Mouse (Mus musculus): ENCODE measurements around the gene Grm6. TPM values are rescaled to one million over a fixed set of nuclear protein-coding genes. Genes with fewer than 3 reads are reported as not detected.

Gene Grm6
- not detected for total RNA-seq (2021)
- long read RNA-seq, experiment 1: 0 reads
- long read RNA-seq, experiment 2: 0 reads

DNA sequence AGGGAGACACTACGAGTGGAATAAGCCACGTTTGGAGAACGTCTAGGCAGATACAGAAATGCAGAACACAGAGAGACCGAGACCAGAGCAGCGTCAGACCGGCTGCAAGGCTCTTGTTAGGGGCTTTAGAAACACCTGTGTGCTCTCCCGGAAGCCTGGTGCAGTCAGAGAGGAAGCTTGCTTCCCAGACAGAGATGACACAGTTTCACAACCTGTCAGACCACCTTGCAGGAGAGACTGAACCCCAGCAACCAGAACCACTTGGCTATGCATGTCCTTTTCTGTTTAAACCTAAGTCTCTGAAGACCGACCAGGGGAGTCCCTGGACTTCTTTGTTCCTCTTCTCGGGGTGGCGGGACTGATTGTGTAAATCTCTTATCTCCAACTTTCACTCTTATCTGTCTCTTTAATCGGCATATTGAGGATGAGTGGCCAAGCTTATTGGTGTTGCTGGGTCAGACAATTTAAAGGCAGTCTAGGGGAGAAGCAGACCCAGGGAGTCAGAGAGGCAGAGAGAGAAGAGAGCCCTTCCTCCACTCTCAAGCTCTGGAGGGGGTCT is at the start of gene Grm6:
TSS of gene Grm6 (plus strand) at position 509 of the 559 bp plus-strand sequence.
- DNase-seq (ENCODE audit: low spot score in 2 of 2): no peak

DNA sequence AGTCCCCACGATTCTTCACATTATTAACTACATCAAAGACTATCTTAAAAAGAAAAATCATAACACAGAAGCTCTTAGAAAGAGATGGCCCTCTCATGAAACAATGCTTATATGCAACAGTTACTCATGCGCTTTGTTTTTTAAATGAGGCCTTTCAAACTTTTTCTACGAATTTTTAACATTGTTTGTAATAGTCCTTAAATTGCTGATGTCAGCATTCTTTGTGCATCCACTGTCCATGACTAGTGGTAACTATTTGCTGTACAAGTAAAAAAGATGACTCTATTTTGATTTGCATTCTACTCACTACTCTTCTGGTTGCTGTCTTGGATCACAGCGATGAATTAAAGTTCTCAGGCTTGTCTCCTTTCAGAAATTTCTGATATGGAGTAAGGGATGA is 36.3 kb upstream of the Grm6 start:
- DNase-seq (ENCODE audit: low spot score in 2 of 2): no peak

DNA sequence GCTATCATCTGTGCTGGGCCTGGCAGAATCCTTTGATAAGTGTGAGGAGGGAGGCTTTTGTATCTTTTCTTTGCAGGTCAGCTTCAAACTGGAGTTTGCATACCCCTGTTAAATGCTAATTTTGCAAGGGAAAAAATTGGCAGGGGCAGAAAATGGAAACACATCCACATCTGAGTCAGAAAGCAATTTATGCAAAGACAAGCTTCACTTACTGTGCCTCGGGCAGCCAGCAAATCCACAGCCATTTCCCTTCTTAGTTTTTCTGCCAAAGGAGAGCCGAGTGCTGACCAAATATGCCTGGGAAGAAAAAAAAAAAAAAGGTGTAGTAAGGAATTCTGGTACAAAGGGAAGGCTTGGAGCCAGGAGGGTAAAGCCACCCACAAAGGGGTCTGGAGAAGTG is 24.3 kb upstream of the Grm6 start:
- no peak for DNase-seq (ENCODE audit: low spot score in 2 of 2)

DNA sequence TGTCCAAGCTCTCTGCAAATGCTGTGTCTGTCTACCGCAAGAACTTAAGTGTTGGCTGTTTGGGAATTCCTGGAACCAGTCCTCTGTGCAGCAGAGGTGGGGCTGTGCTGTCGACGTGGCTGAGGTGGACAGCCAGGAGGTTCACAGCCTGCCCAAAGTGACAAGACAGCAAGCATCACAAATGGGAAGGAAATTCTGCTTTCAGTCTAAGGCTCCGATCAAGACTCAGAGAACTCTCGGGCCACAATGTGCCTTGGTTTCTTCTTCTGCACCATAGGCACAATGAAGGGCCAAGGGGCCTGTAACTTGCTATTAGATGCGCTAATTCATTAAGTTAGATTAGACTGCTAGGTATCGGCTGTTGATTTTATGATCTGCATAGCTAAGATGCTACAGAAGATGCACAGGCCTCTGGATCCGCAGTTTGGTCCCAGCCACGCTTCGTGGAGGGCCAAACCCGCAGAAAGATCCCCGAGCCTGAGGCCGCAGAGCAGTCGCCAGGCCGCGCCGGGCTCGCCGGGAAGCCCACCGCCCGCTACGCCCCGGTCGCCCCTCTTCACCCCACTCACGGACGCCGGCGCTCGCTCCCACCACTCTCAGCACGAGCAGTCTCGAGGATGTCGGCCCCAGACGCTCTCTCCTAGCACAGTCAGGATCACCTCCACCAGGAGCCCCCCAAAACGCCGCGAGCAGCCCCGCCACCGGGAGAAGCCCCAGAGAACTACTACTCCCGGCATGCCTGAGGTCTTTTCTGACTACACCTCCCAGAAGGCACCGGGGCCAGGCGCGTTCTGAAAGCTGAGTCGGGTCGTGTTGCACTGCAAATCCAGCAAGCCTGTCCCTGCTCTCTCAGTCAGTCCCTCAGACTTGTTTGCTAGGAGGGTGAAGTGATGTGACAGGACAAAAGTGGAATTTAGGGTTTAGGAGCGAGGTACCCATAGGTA is 23.2 kb upstream of the Grm6 start, which contains the start of gene Zfp354c:
TSS of gene Zfp354c (minus strand) at position 715 of the 944 bp plus-strand sequence.
- DNase-seq (ENCODE audit: low spot score in 2 of 2): peak; percentile 70 to 88

DNA sequence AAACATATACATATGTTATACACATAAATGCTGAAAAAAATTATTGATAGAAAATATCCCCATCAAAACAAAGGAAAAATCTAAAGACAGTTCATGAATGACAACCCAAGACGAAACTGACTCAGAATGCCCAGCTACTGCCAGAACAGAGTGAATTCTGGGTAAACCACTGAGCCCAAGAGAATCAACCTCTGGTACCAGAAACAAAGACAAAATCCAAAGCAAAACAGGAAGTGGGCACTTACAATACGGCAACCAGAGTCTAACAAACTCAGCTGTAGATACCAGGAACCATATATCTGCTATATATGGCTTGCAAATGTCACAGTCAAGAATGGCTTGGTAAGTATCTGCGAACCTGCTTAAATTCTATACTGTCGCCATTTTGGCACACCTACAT is 14.8 kb upstream of the Grm6 start:
- no peak for DNase-seq (ENCODE audit: low spot score in 2 of 2)

DNA sequence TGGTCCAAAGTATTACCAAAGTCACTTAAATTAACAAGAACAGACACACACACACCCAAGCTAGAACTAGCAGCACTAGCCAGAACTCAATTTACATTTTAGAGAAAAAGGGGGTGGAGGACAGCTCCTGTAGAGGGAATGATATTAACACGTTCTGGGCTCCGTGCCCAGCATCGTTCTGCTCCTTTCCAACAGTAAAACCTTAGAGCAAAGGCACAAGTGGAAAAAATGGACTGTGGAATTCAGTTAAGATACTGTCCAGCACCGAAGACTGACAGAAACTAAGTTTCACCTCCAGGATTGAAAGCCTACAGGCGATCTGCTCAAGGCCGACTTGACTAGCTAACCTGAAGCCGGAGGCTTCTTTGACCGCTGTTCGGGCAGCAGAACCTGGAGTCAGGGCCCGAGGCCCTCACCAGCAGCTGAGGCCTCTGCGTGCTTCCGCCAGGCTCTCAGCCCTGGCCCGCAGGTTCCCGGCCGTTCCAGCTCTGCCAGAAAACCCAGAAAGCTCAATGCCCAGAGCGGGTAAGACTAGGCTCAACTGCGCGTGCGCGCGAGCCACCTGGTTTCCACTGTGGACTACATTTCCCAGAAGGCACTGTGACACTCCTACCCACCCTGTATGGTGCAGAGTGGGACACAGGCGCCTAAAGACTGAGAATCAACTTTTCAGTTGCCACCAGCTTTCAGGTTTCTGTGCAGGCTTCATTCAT is 9.3 kb upstream of the Grm6 start, which contains the start of gene Zfp879:
TSS of gene Zfp879 (minus strand) at position 530 of the 713 bp plus-strand sequence.
- peak; percentile 70 to 83 for DNase-seq (ENCODE audit: low spot score in 2 of 2)

DNA sequence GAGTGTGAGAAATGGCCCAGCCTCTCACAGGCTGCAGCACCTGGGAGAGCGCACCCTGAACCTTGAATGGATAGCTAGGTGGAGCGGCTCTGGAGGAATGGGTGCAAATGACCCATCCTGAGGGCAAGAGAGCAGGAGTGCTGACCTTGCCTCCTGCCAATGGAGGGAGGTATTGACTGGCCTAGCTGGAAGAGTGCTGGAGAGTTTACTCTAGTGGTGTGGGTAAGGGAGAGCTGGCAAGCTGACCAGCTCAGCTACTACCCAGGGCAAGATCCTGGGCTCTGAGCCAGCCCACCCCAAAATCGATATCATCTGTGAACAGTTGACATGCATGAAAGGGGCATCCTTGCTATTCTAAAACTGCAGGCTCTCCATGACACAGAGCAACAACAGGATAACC is 4.5 kb upstream of the Grm6 start:
- DNase-seq (ENCODE audit: low spot score in 2 of 2): no peak

DNA sequence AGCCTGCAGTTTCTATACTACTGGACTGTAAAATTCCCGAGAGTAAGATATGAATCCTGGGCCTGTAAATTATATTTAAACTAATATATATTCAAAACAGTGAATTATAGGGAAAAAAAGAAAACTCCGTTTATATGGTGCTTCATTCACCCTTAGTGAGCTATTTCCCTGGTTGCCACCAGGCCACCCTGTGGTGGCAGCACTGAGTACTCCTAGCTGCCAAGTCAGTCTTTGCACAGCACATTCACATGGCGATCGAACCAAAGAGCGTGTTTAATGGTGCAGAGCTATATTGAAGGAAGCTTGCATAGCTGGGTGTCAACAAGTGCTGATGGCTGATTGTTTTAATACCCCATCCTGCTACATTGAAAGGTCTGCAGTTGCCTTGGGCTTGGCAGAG is 3.4 kb upstream of the Grm6 start:
- no peak for DNase-seq (ENCODE audit: low spot score in 2 of 2)

DNA sequence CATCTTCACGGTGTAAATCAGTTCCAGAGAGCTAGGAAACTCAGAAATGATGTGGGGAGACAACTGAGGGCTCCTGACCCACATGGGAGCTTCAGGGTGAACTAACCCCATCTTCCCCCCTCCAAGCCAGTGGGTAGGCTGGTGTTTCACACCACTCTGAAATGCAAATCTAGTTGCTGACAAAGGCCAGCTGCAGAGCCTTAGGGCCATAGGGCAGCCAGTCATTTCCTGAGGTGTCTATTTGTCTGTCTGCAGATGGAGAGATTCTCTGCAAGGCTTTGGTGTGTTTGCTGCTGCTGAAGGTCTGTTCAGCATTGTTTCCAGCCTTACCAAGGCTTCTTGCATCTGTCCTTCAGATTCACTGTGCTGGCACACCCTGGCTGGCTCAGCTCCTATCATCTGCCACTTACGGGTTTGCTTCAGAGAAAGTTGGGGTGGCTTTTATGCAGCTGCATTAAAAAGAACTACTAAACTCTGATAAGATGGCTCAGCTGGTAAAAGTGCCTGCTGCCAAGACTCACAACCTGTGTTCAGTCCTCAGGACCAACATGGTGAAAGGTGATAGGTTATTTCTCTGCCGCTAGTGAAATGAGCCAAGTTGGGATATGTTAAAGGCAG is 1.9 kb upstream of the Grm6 start:
- no peak for DNase-seq (ENCODE audit: low spot score in 2 of 2)

DNA sequence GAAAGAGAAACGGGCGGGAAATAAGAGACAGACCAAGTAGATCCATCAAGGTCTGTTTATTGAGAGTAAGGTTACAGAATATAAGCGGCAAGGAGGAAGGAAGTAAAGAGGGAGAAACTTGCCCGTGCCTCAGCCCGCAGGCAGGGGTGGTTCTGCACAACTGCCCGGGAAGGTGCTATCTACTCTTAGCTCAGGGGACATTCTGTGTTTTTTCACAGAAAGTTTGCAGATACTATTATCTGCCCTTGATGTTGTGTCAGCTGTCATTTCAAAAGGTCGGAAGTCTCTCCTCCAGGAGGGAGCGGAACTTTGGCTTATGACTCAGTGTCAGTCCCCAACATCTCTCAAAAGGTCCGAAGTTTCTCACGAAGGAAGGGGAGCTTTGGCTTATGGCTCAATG is 1.2 kb upstream of the Grm6 start:
- no peak for DNase-seq (ENCODE audit: low spot score in 2 of 2)

DNA sequence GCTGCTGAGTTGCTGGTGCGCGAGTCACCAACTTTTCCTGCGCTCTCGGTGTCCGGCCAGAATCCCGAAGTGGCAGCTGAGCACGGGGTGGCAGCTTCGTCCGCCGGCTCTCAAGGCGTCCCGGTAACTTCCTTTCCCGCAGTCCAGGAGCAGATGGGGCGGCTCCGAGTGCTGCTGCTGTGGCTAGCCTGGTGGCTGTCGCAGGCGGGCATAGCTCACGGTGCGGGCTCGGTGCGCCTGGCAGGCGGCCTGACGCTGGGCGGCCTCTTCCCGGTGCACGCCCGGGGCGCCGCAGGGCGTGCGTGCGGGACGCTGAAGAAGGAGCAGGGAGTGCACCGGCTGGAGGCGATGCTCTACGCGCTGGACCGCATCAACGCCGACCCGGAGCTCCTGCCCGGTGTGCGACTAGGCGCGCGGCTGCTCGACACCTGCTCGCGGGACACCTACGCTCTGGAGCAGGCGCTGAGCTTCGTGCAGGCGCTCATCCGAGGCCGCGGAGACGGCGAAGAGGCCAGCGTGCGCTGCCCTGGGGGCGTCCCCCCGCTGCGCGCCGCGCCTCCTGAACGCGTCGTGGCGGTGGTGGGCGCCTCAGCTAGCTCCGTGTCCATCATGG is 610 bp downstream of the Grm6 start:
- no peak for DNase-seq (ENCODE audit: low spot score in 2 of 2)

DNA sequence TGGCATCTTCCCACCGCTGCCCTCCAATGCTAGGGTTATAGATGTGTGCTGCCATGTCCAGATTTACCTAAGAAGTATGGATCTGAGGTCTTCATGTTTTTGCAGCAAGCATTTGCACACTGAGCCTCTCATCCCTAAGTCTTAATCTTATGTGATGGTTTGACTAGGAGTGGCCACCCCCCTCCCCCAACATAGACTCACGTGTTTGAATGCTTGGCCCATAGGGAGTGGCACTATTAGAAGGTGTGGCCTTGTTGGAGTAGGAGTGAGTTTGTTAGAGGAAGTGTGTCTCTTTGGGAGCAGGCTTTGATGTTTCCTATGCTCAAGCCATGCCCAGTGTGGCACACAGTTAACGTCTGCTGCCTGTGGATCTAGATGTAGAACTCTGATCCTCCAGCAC is 28.2 kb downstream of the Grm6 start:
- no peak for DNase-seq (ENCODE audit: low spot score in 2 of 2)

DNA sequence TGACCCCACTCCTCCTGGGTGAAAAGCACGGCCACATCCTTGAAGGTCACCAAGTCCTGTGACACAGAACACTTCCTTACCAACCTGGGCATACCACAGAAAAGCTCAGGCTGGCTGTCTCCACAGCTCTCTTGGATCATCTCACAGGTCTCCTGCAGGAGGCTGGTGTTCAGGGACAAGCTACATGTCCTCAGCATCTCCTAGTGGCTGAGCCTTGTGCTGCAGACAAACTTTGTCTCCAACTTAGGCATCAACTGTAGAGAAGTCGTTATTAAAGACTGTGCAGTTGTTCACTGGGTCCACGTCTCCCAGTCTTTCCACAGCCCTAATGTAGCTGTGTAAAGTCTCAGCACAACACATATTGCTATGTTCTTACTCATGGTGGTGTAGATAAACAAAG is 33.3 kb downstream of the Grm6 start:
- no peak for DNase-seq (ENCODE audit: low spot score in 2 of 2)

DNA sequence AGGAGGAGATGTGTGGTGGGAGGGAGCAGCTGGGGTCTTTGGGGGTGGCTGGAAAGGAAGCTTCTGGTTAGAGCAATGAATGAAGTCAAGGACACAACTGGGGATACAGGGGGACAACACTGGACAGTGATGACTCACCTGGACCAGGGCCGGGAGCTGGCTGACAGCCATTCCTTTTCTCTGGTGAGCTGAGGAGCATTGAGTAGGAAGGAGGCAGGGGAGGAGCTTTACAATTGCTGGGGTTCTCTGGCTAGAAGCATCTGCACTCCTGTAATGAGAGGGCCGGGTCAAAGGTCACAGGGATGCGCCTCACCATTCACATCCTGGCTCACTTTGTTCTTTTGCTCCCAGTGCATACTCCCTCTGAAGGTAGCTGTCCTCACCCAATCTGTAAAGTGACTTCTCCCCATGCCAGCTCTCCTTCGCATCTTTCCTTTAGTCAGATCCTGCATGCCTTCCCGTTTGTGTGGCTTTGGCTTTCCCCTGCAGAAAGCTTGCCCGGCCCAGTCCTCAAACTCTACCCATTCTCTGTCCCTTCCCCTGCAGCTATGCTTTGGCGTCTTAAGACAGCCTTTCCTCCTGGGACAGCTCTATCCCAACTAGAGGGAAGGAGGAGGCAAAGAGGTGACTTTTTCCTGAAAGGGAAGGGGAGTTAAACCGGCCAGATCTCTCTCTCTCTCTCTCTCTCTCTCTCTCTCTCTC is 35.9 kb downstream of the Grm6 start:
- DNase-seq (ENCODE audit: low spot score in 2 of 2): no peak

DNA sequence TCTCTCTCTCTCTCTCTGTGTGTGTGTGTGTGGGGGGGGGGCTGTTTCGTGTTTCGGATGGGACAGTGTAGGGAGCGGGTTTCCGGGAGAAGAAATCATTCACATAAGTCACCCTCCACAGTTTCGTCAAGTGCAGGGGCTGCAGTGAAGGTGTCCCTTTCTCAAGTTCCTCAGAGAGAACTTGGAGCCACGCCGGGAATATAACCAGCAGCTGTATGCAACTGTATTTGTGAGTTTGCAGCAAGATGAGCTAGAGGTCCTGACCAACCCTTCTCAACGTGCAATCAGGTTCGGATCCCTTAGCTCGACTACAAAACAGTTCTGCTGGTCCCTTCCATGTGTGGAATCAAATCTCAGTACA is 36.4 kb downstream of the Grm6 start:
- peak in 1 of 2 experiments; percentile 16 for DNase-seq (ENCODE audit: low spot score in 2 of 2)

DNA sequence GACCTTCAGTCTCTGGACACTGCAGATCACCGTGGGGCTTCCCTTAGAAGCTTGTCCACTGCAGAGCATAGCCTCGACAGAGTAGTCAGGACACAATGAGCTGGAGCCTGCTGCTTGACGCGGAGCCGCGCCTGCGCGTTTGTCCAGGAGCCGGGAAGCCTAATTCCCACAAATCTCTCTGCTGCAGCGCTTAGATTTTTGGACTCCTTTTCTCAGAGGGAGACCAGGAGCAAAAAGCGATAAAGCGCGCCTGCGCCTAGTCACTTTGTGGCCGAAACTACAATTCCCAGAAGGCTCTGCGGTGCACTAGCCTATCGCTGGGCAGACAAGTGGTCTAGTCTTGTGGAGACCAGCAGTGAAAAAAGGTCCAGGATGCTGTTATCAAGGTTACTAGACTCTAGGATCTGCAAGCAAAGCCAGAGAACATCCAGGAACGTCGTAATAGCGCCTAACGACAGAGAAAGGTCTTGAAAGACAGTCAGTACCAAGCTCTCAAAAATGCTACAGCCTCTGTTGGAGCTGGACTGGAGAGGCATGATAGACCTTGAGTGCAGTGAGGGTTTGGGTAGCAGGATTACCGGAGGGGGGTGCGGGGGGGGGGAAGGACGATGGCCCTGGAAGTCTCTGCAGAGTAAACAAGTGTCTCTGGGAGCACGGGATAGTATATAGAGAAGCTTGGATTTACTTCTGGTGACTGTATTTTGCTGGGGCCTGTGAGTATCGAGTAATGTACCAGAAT is 37.1 kb downstream of the Grm6 start, which contains the start of gene Zfp454:
TSS of gene Zfp454 (minus strand) at position 262 of the 739 bp plus-strand sequence.
- peak; percentile 68 to 85 for DNase-seq (ENCODE audit: low spot score in 2 of 2)

DNA sequence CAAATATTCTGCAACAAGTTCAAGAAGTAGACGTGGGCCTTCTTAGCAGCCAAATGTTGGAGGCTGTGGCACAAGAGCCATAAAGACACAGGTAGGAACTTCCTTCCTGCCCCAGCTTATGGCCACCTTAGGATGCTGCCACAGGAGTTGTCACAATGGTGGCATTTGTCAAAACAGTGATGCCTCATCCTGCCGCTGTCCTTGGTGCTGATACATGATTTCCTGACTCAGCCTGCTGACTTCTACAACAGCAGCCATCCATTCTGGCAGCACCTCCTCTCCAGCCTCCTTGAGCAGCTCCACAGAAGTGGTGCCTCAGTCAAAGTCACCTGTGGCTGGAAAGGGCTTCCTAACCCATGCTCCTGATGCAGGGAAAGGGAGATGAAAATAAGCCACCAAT is 42.0 kb downstream of the Grm6 start:
- DNase-seq (ENCODE audit: low spot score in 2 of 2): no peak

DNA sequence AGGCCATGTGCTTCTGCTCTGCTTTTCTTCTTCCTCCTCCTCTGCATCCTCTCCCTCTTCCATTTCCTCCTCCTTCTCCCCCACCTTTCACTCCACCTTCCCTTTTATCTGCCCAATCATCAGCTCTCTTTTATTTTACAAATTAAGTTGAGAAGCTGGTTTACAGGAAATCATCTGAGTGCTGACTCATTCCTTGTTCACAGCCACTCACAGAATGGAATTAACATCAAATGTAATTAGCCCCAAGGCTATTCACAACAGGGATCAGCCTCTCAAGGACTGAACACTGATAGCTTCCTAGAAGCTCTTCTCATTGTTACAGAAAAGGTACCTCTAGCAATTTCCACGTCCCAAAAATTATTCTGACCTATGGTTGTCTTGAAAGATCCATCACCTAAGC is 46.9 kb downstream of the Grm6 start:
- DNase-seq (ENCODE audit: low spot score in 2 of 2): no peak

DNA sequence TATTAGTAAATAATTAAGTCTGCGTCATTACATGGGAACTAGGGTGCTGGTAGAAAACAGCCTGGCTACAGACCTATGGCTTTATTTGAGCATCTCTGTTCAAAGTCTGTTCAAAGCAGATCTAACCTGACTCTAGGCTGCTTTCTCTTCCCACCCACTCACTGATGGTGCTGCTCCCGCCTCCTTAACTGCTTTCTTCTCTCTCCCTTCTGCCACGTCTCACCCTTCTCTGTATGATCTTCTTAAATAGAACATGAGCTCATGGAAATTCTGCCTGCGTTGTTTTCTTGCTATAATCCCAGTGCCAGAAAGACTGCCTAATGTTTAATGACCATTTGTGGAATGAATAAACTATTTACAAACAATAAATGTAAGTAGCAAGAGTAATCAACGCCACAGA is 57.7 kb downstream of the Grm6 start:
- no peak for DNase-seq (ENCODE audit: low spot score in 2 of 2)

DNA sequence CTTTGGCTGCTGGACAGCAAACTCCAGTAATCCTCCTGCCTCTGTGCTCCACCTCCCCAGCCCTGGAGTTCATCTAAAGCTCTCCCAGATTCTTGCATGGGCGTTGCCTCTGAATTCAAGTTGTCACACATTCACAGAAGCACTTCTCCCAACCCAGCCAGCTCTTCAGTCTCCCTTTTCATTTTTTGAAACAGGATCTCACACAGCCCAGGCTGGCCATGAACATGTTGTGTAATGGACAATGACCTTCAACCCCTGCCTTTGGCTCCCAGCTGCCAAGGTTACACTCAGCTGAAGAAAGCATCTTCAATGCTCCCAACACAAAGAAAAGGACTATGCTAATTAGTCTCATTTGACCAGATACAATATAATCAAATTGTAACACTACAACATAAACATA is 62.8 kb downstream of the Grm6 start:
- no peak for DNase-seq (ENCODE audit: low spot score in 2 of 2)

All from gastrocnemius, postnatal 4 days (tissue).